Mouse (Mus musculus) C2C12 (cell line): ENCODE data around the gene Taz. TPM values are rescaled to one million over a fixed set of nuclear protein-coding genes. Genes with fewer than 3 reads are reported as not detected.
A peak's percentile ranks its signal among the peaks of the same experiment; 100 is the strongest.

Source experiments
- H3K27me3 ChIP-seq: one replicate; pipeline ENCODE4 v1.6.1; 2011; ENCODE audit not compliant: control insufficient read depth, insufficient read depth, insufficient read length
- H3K36me3 ChIP-seq: one replicate; pipeline ENCODE4 v1.6.1; 2011; ENCODE audit not compliant: control insufficient read depth, insufficient read depth
- H3K4me3 ChIP-seq: one replicate; pipeline ENCODE4 v1.5.1; 2011; ENCODE audit warnings: mild to moderate bottlenecking, control low read depth; ENCODE audit not compliant: poor library complexity, insufficient read depth, severe bottlenecking
- H3K79me2 ChIP-seq: one replicate; pipeline ENCODE4 v1.6.1; 2011; ENCODE audit not compliant: control insufficient read depth, insufficient read depth
- H3K79me3 ChIP-seq: one replicate; pipeline ENCODE4 v1.6.1; 2011; ENCODE audit warnings: low read depth, control low read depth
- H3ac ChIP-seq: one replicate; pipeline ENCODE3; 2011; ENCODE audit warnings: low read depth; ENCODE audit not compliant: control insufficient read depth, insufficient read length
- CEBPB ChIP-seq: IDR thresholded peaks from one replicate; pipeline ENCODE4 v1.6.1; 2011; ENCODE audit warnings: low read depth, mild to moderate bottlenecking, control low read depth, moderate library complexity
- CTCF ChIP-seq: IDR thresholded peaks from one replicate; pipeline ENCODE4 v1.5.1; 2011; ENCODE audit not compliant: control insufficient read depth, insufficient read depth, insufficient read length
- FOSL1 ChIP-seq: IDR thresholded peaks from one replicate; pipeline ENCODE4 v1.8.0; 2011; ENCODE audit warnings: mild to moderate bottlenecking, low read length; ENCODE audit not compliant: poor library complexity, insufficient read depth, severe bottlenecking
- MAX ChIP-seq: IDR thresholded peaks from one replicate; pipeline ENCODE4 v1.6.1; 2011; ENCODE audit warnings: mild to moderate bottlenecking, control low read depth
- MYOD1 ChIP-seq: IDR thresholded peaks from one replicate; pipeline ENCODE4 v1.6.1; 2011; ENCODE audit warnings: low read depth; ENCODE audit not compliant: control insufficient read depth, insufficient read length
- MYOG ChIP-seq: IDR thresholded peaks from one replicate; pipeline ENCODE4 v1.6.1; 2011; ENCODE audit not compliant: control insufficient read depth, insufficient read length; ENCODE audit errors: extremely low read depth
- USF1 ChIP-seq: IDR thresholded peaks from one replicate; pipeline ENCODE4 v1.6.1; 2011; ENCODE audit warnings: low read depth, mild to moderate bottlenecking, control low read depth, moderate library complexity
- polyA plus RNA-seq: library from polyadenylated mRNA; unstranded; fragments of >200 nt; fragmentation: generic; extraction: Trizol; gene quantifications from one replicate; pipeline ENCODE4 v1.2.1, GENCODE M21; 2012; ENCODE audit warnings: missing spikeins

The Taz gene
- polyA plus RNA-seq, 1 experiment = 18.1 TPM

DNA sequence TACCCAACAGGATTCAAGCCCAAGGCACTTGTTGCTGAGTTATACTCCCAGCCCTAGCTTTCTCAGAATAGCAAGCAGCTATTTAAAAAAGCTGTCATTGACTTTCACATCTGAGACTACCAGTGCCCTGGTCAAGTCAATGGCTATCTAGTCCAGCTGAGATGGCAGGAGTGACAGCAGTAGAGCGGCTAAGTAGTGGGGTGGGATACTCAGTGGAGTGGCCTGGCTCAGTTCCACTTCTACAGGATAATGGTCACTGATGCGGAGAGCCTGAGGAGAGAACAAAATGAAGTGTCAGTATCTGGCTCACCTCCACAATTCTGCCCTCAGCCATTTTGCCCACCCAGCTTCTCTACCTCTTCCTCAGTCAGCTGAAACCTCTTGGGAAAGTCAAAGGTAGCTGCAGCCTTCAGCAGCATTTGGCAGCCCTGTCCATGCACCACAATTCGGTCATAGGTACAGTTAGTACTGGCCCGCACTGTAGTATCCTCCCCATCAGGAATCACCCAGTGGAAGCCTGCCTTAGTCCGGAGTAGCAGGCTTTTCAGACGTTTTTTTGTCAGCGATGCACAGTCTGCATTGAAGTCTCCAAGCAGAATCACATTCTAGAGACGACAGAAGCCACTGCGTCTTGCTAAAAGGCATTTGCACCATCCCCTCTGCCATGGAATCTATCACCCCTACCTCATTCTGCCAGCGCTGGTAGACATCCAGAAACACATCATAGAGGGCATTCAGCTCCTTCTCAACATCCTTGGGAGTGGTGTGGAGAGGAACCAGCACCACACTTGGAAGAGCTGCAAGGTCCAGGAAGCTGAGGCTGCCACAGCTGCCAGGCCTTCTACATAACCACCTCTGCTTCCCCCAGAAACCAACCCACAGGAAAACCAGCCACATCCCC, 8.0 kb upstream of the Taz start:
- Histone ChIP-seq H3ac (no peak overlapping the region), H3K79me3 (peaks cover 20% of the 10 kb centered on the region), H3K4me3 (no peak overlapping the region), H3K36me3 (peaks cover 21% of the 10 kb centered on the region), H3K27me3 (no peaks in the 10 kb centered on the region), H3K79me2 (peaks cover 27% of the 10 kb centered on the region)
- TF ChIP-seq MAX (no peak), CTCF (no peak), CEBPB (no peak), MYOG (no peak), FOSL1 (no peak), USF1 (no peak), MYOD1 (no peak)

DNA sequence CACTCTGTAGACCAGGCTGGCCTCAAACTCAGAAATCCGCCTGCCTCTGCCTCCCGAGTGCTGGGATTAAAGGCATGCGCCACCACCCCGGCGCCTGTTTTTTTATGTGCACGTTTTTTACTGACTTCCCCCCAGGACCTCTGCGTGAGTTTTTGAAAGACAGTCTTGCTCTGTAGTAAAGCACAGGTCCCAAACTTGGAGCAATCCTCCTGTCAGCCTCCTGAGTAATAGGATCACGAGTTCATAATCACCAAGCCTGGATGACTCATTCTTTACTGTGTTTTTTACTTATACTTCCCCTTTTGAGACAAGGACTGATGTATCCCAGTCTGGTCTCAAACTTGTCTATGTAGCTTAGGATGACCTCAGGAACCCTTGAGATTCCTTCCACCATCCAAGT, 3.8 kb upstream of the Taz start:
- Histone ChIP-seq H3K27me3 (no peaks in the 10 kb centered on the region), H3K36me3 (peaks cover 6% of the 10 kb centered on the region)

DNA sequence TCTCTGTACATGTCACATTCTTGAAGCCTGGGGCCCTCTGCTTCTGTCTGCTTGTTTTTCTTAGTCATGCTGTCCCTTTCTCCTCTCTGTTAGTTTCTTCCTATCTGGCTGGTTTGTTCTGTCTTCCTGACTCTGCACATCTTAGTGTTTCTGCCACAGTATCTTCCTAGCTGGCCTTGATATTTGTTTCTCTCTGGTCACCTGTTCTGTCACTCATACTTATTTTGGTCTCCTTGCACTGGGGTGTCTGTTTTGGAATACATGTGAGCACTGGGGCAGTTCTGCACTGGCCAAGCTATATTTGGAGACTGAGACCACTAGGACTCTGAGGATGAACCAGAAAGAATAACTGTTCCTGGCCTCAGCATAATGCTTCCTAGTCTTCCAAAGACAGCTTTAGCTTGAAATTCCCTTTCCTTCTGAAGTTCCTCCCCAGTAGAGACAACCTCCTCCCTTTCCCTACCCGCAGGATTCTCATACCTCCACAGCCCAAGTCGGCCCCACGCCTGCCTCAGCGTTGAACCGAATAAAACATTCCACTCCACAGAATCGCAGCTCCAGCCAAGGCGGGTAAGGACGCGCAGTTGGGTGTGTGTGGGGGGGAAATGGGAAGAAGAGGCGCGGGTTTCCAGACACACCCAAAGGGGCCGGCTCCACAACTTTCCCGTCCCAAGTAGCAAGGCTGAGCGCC, 526 bp upstream of the Taz start:
- TF ChIP-seq MYOD1 (peak; percentile 32), USF1 (no peak), CEBPB (no peak)

More for the DNA sequence above, 3.8 kb upstream of the Taz start:
- TF ChIP-seq MYOD1 = no peak
- no peak for TF ChIP-seq MAX
- TF ChIP-seq FOSL1 = no peak
- no peak for TF ChIP-seq USF1
- no peak for TF ChIP-seq CEBPB
- Histone ChIP-seq H3K4me3 (no peak overlapping the region), H3ac (no peak overlapping the region), H3K79me3 (peaks cover 3% of the 10 kb centered on the region), H3K79me2 (peaks cover 24% of the 10 kb centered on the region)

GRCm38 (mm10) chrX:74282395-74283091, 831 bp downstream of the Taz start:
- no peaks in the 10 kb centered on the region for H3K36me3 ChIP-seq
- H3ac ChIP-seq = peak overlapping the region; percentile 87
- H3K79me3 ChIP-seq = no peaks in the 10 kb centered on the region
- no peak for TF ChIP-seq MYOG
- peak; percentile 29 for TF ChIP-seq MAX
- H3K27me3 ChIP-seq = no peaks in the 10 kb centered on the region
- H3K4me3 ChIP-seq = peak overlapping the region; percentile 41
- peaks cover 29% of the 10 kb centered on the region for H3K79me2 ChIP-seq

More for the DNA sequence above, 526 bp upstream of the Taz start:
- Histone ChIP-seq H3ac (peak overlapping the region; percentile 41), H3K36me3 (no peaks in the 10 kb centered on the region), H3K4me3 (peak overlapping the region; percentile 25), H3K79me3 (no peaks in the 10 kb centered on the region), H3K27me3 (no peaks in the 10 kb centered on the region), H3K79me2 (peaks cover 29% of the 10 kb centered on the region)

DNA sequence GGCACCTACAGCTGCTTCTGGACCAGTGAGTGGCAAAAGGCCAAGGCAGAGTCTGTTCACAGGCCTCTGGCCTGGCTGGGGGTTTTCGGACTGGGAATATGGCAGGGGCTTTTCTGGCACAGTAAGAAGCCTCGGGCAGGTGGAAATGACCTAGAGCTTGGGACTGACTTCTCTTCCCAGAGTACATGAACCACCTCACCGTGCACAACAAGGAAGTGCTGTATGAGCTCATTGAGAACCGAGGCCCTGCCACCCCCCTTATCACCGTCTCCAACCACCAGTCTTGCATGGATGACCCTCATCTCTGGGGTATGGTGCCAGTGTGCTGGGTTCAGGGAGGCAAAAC, 1.4 kb downstream of the Taz start:
- H3K36me3 ChIP-seq = no peaks in the 10 kb centered on the region
- peaks cover 29% of the 10 kb centered on the region for H3K79me2 ChIP-seq
- TF ChIP-seq FOSL1 = no peak
- no peak for TF ChIP-seq USF1
- no peak for TF ChIP-seq CEBPB
- H3K27me3 ChIP-seq = no peaks in the 10 kb centered on the region
- no peaks in the 10 kb centered on the region for H3K79me3 ChIP-seq
- peak overlapping the region; percentile 41 for H3K4me3 ChIP-seq
- peak overlapping the region; percentile 87 for H3ac ChIP-seq

- Histone ChIP-seq H3K79me3 (peaks cover 7% of the 10 kb centered on the region), H3K79me2 (peaks cover 11% of the 10 kb centered on the region), H3ac (no peak overlapping the region), H3K27me3 (no peaks in the 10 kb centered on the region), H3K36me3 (no peaks in the 10 kb centered on the region), H3K4me3 (no peak overlapping the region)
- TF ChIP-seq USF1 = no peak
- TF ChIP-seq CEBPB = no peak
- no peak for TF ChIP-seq MYOG
- no peak for TF ChIP-seq MYOD1
- no peak for TF ChIP-seq MAX
- no peak for TF ChIP-seq FOSL1
- TF ChIP-seq CTCF = no peak
Observed at GRCm38 (mm10) chrX:74293431-74293830, 11.7 kb downstream of the Taz start.
